Mouse (Mus musculus) lung, postnatal 14 days (tissue): Measurements from ENCODE around the gene Gm11639.
A peak's percentile ranks its signal among the peaks of the same experiment; 100 is the strongest.

ENCODE experiments used
- DNase-seq: peaks from one replicate; pipeline ENCODE4 v3.0.0; 2021

The Gm11639 gene

GRCm38 (mm10) chr11:104685548-104685947, at the start of gene Gm11639:
TSS of gene Gm11639 (plus strand) at chr11:104685707.
- DNase-seq, result peak; percentile 53

- DNase-seq, result no peak
Observed at GRCm38 (mm10) chr11:104637010-104637409, 48.5 kb upstream of the Gm11639 start.

GRCm38 (mm10) chr11:104638006-104638405, 47.5 kb upstream of the Gm11639 start:
- no peak for DNase-seq

GRCm38 (mm10) chr11:104638906-104639305, 46.6 kb upstream of the Gm11639 start:
- no peak for DNase-seq

- no peak for DNase-seq
Observed at GRCm38 (mm10) chr11:104639634-104640033, 45.9 kb upstream of the Gm11639 start.

GRCm38 (mm10) chr11:104640894-104641293, 44.6 kb upstream of the Gm11639 start:
- no peak for DNase-seq

GRCm38 (mm10) chr11:104643236-104643635, 42.3 kb upstream of the Gm11639 start:
- no peak for DNase-seq

GRCm38 (mm10) chr11:104645402-104645801, 40.1 kb upstream of the Gm11639 start:
- DNase-seq, result no peak

- no peak for DNase-seq
Observed at GRCm38 (mm10) chr11:104646173-104646572, 39.3 kb upstream of the Gm11639 start.

GRCm38 (mm10) chr11:104646611-104647010, 38.9 kb upstream of the Gm11639 start:
- no peak for DNase-seq

GRCm38 (mm10) chr11:104647188-104647867, 38.2 kb upstream of the Gm11639 start:
- DNase-seq, result no peak

GRCm38 (mm10) chr11:104648571-104648970, 36.9 kb upstream of the Gm11639 start:
- DNase-seq, result peak; percentile 60

- DNase-seq, result no peak
Observed at GRCm38 (mm10) chr11:104660599-104660998, 24.9 kb upstream of the Gm11639 start.

GRCm38 (mm10) chr11:104661106-104661505, 24.4 kb upstream of the Gm11639 start:
- DNase-seq, result no peak

- DNase-seq, result no peak
Observed at GRCm38 (mm10) chr11:104661531-104662205, 23.8 kb upstream of the Gm11639 start.

GRCm38 (mm10) chr11:104662573-104662972, 22.9 kb upstream of the Gm11639 start:
- no peak for DNase-seq

- no peak for DNase-seq
Observed at GRCm38 (mm10) chr11:104663241-104663877, 22.1 kb upstream of the Gm11639 start.

- DNase-seq, result no peak
Observed at GRCm38 (mm10) chr11:104663878-104664261, 21.6 kb upstream of the Gm11639 start.

- DNase-seq, result no peak
Observed at GRCm38 (mm10) chr11:104664441-104664840, 21.1 kb upstream of the Gm11639 start.

GRCm38 (mm10) chr11:104667399-104667798, 18.1 kb upstream of the Gm11639 start:
- DNase-seq, result no peak

- no peak for DNase-seq
Observed at GRCm38 (mm10) chr11:104673412-104673811, 12.1 kb upstream of the Gm11639 start.

GRCm38 (mm10) chr11:104674768-104675167, 10.7 kb upstream of the Gm11639 start:
- no peak for DNase-seq

GRCm38 (mm10) chr11:104693235-104693634, 7.7 kb downstream of the Gm11639 start:
- DNase-seq, result no peak

- no peak for DNase-seq
Observed at GRCm38 (mm10) chr11:104704097-104704496, 18.6 kb downstream of the Gm11639 start.
